Mouse (Mus musculus): ENCODE measurements at regions not wholly inside any gene's neighbourhood (a gene's known extent, or its start where the extent isn't known, plus 50 kb on each side); places are given as distances from the start of the nearest gene placed in this dataset.

- no peak overlapping the region for H3K4me3 ChIP-seq (replicated peaks; ENCODE audit: low read length)
- H3K36me3 ChIP-seq (ENCODE audit: control insufficient read depth, insufficient read depth, low read length), result no peaks in the 10 kb centered on the region
- 72% methylated on average over 6 of the region's 6 CpGs for WGBS
- ATAC-seq (ENCODE audit: insufficient read depth, low FRiP score), result no peak
- H3K9ac ChIP-seq (ENCODE audit: low read length), result no peak overlapping the region
- H3K4me1 ChIP-seq (ENCODE audit: control insufficient read depth, insufficient read depth, low read length), result peaks cover 3% of the 10 kb centered on the region; the same call in 1 of the 2 replicates
- H3K4me2 ChIP-seq (ENCODE audit: low read depth, low read length), result no peak overlapping the region
- H3K9me3 ChIP-seq (replicated peaks; ENCODE audit: control insufficient read depth, low read length), result no peaks in the 10 kb centered on the region
- no peak overlapping the region for H3K27ac ChIP-seq (ENCODE audit: low read length)
- no peaks in the 10 kb centered on the region for H3K27me3 ChIP-seq (ENCODE audit: control insufficient read depth, insufficient read depth, low read length)
These were observed 69.0 kb upstream of the Fndc3a start for GRCm38 (mm10) chr14:72778756-72779155.

- Histone ChIP-seq H3K27me3 (ENCODE audit: control insufficient read depth, insufficient read depth, low read length) (no peaks in the 10 kb centered on the region), H3K36me3 (ENCODE audit: control insufficient read depth, insufficient read depth, low read length) (no peaks in the 10 kb centered on the region), H3K9ac (ENCODE audit: low read length) (no peak overlapping the region), H3K4me3 (replicated peaks; ENCODE audit: low read length) (no peak overlapping the region), H3K4me1 (ENCODE audit: control insufficient read depth, insufficient read depth, low read length) (no peaks in the 10 kb centered on the region), H3K9me3 (replicated peaks; ENCODE audit: control insufficient read depth, low read length) (no peaks in the 10 kb centered on the region), H3K27ac (ENCODE audit: low read length) (no peak overlapping the region), H3K4me2 (ENCODE audit: low read depth, low read length) (no peak overlapping the region)
- no peak for ATAC-seq (ENCODE audit: insufficient read depth, low FRiP score)
- 67% methylated on average over 6 of the region's 6 CpGs for WGBS
These were observed 68.2 kb upstream of the Fndc3a start for GRCm38 (mm10) chr14:72777927-72778560.

- H3K4me2 ChIP-seq (ENCODE audit: low read depth, low read length), result no peak overlapping the region
- WGBS, result 35% methylated on average over 1 of the region's 1 CpGs
- no peak overlapping the region for H3K9ac ChIP-seq (ENCODE audit: low read length)
- H3K36me3 ChIP-seq (ENCODE audit: control insufficient read depth, insufficient read depth, low read length), result no peaks in the 10 kb centered on the region
- H3K4me3 ChIP-seq (replicated peaks; ENCODE audit: low read length), result no peak overlapping the region
- H3K27ac ChIP-seq (ENCODE audit: low read length), result no peak overlapping the region
- H3K27me3 ChIP-seq (ENCODE audit: control insufficient read depth, insufficient read depth, low read length), result no peaks in the 10 kb centered on the region
- no peak for ATAC-seq (ENCODE audit: insufficient read depth, low FRiP score)
- H3K9me3 ChIP-seq (replicated peaks; ENCODE audit: control insufficient read depth, low read length), result no peaks in the 10 kb centered on the region
- no peaks in the 10 kb centered on the region for H3K4me1 ChIP-seq (ENCODE audit: control insufficient read depth, insufficient read depth, low read length)
These were observed 60.4 kb upstream of the Fndc3a start for GRCm38 (mm10) chr14:72770237-72770636.

GRCm38 (mm10) chr14:72760123-72760522, 50.3 kb upstream of the Fndc3a start:
- no peaks in the 10 kb centered on the region for H3K9me3 ChIP-seq (replicated peaks; ENCODE audit: control insufficient read depth, low read length)
- H3K4me1 ChIP-seq (ENCODE audit: control insufficient read depth, insufficient read depth, low read length), result no peaks in the 10 kb centered on the region
- H3K27ac ChIP-seq (ENCODE audit: low read length), result no peak overlapping the region
- no peaks in the 10 kb centered on the region for H3K36me3 ChIP-seq (ENCODE audit: control insufficient read depth, insufficient read depth, low read length)
- H3K9ac ChIP-seq (ENCODE audit: low read length), result no peak overlapping the region
- H3K27me3 ChIP-seq (ENCODE audit: control insufficient read depth, insufficient read depth, low read length), result no peaks in the 10 kb centered on the region
- H3K4me3 ChIP-seq (replicated peaks; ENCODE audit: low read length), result no peak overlapping the region
- ATAC-seq (ENCODE audit: insufficient read depth, low FRiP score), result no peak
- H3K4me2 ChIP-seq (ENCODE audit: low read depth, low read length), result no peak overlapping the region

Measured in stomach, embryonic 16.5 days (tissue).